In genomic region chr3:88627114-88627513, GRCm38 (mm10) we compare ENCODE assay signal across 17 mouse cellular contexts. TPM values are rescaled to one million over a fixed set of nuclear protein-coding genes. Genes with fewer than 3 reads are reported as not detected.
A peak's percentile ranks its signal among the peaks of the same experiment; 100 is the strongest.
DNase-seq lines count a peak whose midpoint lies in the region; ATAC-seq lines count a peak whose summit lies in the region.
"Had no signal": no experiment of that assay in that cellular context is flagged by ENCODE, and none has a peak within 500 bp of the region (broad histone marks: within the 10 kb centered on the region; RNA-seq: fewer than 3 reads in every experiment).

No protein-coding gene starts in this region.

- no peak overlapping the region for H3K9ac ChIP-seq in hindbrain, embryonic 14.5 days
- 0 out of 2 replicates have a peak overlapping the region, but pooled peaks have one; percentile 34 for H3K9ac ChIP-seq in midbrain, embryonic 13.5 days (replicated peaks)
- H3K9ac ChIP-seq in midbrain, embryonic 11.5 days (ENCODE audit: low read length), result no peak overlapping the region
- no peak overlapping the region for H3K9ac ChIP-seq in embryonic facial prominence, embryonic 15.5 days
- H3K9ac ChIP-seq: lung, embryonic 14.5 days had no signal

- no peak overlapping the region for H3K27ac ChIP-seq in hindbrain, embryonic 14.5 days
- H3K27ac ChIP-seq in hindbrain, embryonic 10.5 days, result no peak overlapping the region
- H3K27ac ChIP-seq in midbrain, embryonic 13.5 days, result no peak overlapping the region
- H3K27ac ChIP-seq in midbrain, embryonic 11.5 days (ENCODE audit: low read depth, low read length), result no peak overlapping the region
- 0 out of 2 replicates have a peak overlapping the region, but pooled peaks have one; percentile 14 for H3K27ac ChIP-seq in embryonic facial prominence, embryonic 15.5 days (replicated peaks)

- H3K4me3 ChIP-seq in hindbrain, embryonic 14.5 days (replicated peaks; ENCODE audit: low read length), result no peak overlapping the region
- no peak overlapping the region for H3K4me3 ChIP-seq in hindbrain, embryonic 10.5 days
- H3K4me3 ChIP-seq in midbrain, embryonic 13.5 days (replicated peaks), result no peak overlapping the region
- H3K4me3 ChIP-seq in midbrain, embryonic 11.5 days (ENCODE audit: low read depth, low read length), result no peak overlapping the region
- no peak overlapping the region for H3K4me3 ChIP-seq in embryonic facial prominence, embryonic 15.5 days (replicated peaks)
- peak overlapping the region; percentile 83 for H3K4me3 ChIP-seq in megakaryocyte, embryonic 14.5 days (replicated peaks)

- no peaks in the 10 kb centered on the region for H3K9me3 ChIP-seq in hindbrain, embryonic 14.5 days (ENCODE audit: control insufficient read depth, low read length)
- H3K9me3 ChIP-seq in hindbrain, embryonic 10.5 days, result no peaks in the 10 kb centered on the region
- H3K9me3 ChIP-seq in midbrain, embryonic 13.5 days, result no peaks in the 10 kb centered on the region
- H3K9me3 ChIP-seq in midbrain, embryonic 11.5 days (ENCODE audit: control insufficient read depth, low read length), result no peaks in the 10 kb centered on the region
- no peaks in the 10 kb centered on the region for H3K9me3 ChIP-seq in embryonic facial prominence, embryonic 15.5 days (replicated peaks)
- H3K9me3 ChIP-seq in megakaryocyte, embryonic 14.5 days, result no peaks in the 10 kb centered on the region

- no peak for ATAC-seq in hindbrain, embryonic 14.5 days (ENCODE audit: low FRiP score)
- no peak for ATAC-seq in midbrain, embryonic 13.5 days
- no peak for ATAC-seq in midbrain, embryonic 11.5 days (ENCODE audit: low FRiP score)
- ATAC-seq in embryonic facial prominence, embryonic 15.5 days (ENCODE audit: insufficient number of reproducible peaks, low FRiP score, low TSS enrichment, low read depth), result no peak
- no peak for ATAC-seq in erythroblast, adult 5-6 weeks (replicated peaks; ENCODE audit: low FRiP score, poor library complexity, severe bottlenecking)
- ATAC-seq: intestine, embryonic 16.5 days had no signal

- H3K27me3 ChIP-seq in hindbrain, embryonic 14.5 days (ENCODE audit: control insufficient read depth, insufficient read depth, low read length), result no peaks in the 10 kb centered on the region
- no peaks in the 10 kb centered on the region for H3K27me3 ChIP-seq in hindbrain, embryonic 10.5 days (ENCODE audit: insufficient read depth, poor library complexity, severe bottlenecking)
- no peaks in the 10 kb centered on the region for H3K27me3 ChIP-seq in midbrain, embryonic 13.5 days
- H3K27me3 ChIP-seq in midbrain, embryonic 11.5 days (ENCODE audit: control insufficient read depth, insufficient read depth, low read length), result no peaks in the 10 kb centered on the region
- H3K27me3 ChIP-seq in embryonic facial prominence, embryonic 15.5 days, result no peaks in the 10 kb centered on the region
- H3K27me3 ChIP-seq in megakaryocyte, embryonic 14.5 days (replicated peaks), result no peaks in the 10 kb centered on the region
- H3K27me3 ChIP-seq: CH12.LX had no signal

- H3K4me1 ChIP-seq in hindbrain, embryonic 14.5 days (replicated peaks; ENCODE audit: control insufficient read depth, insufficient read depth, low read length), result peaks cover 44% of the 10 kb centered on the region
- peaks cover 75% of the 10 kb centered on the region for H3K4me1 ChIP-seq in hindbrain, embryonic 10.5 days (replicated peaks)
- H3K4me1 ChIP-seq in midbrain, embryonic 13.5 days (replicated peaks), result peaks cover 70% of the 10 kb centered on the region
- H3K4me1 ChIP-seq in midbrain, embryonic 11.5 days (ENCODE audit: control insufficient read depth, insufficient read depth, low read length), result peaks cover 24% of the 10 kb centered on the region
- H3K4me1 ChIP-seq in embryonic facial prominence, embryonic 15.5 days, result peaks cover 61% of the 10 kb centered on the region
- H3K4me1 ChIP-seq in megakaryocyte, embryonic 14.5 days, result peaks cover 94% of the 10 kb centered on the region

- peaks cover 56% of the 10 kb centered on the region for H3K36me3 ChIP-seq in hindbrain, embryonic 14.5 days (replicated peaks; ENCODE audit: control insufficient read depth, insufficient read depth)
- H3K36me3 ChIP-seq in hindbrain, embryonic 10.5 days, result peaks cover 75% of the 10 kb centered on the region
- H3K36me3 ChIP-seq in midbrain, embryonic 13.5 days, result peaks cover 48% of the 10 kb centered on the region
- H3K36me3 ChIP-seq in midbrain, embryonic 11.5 days (ENCODE audit: control insufficient read depth, insufficient read depth, low read length), result peaks cover 13% of the 10 kb centered on the region
- H3K36me3 ChIP-seq in embryonic facial prominence, embryonic 15.5 days, result peaks cover 30% of the 10 kb centered on the region
- H3K36me3 ChIP-seq in megakaryocyte, embryonic 14.5 days (replicated peaks; ENCODE audit: low read length), result peaks cover 69% of the 10 kb centered on the region

- no peak for DNase-seq in hindbrain, embryonic 14.5 days (ENCODE audit: low spot score)
- no peak for DNase-seq in hindbrain, embryonic 10.5 days (ENCODE audit: low spot score)
- DNase-seq in midbrain, embryonic 11.5 days (ENCODE audit: low spot score, missing footprints), result no peak
- DNase-seq in thymus, postnatal 36 days, result no peak
- DNase-seq: cerebellum, adult 8-10 months; lung, embryonic 14.5 days; right cerebral cortex, postnatal 14 days had no signal

- H3K4me2 ChIP-seq in hindbrain, embryonic 14.5 days (replicated peaks), result 0 out of 2 replicates have a peak overlapping the region, but pooled peaks have one; percentile 17
- no peak overlapping the region for H3K4me2 ChIP-seq in midbrain, embryonic 13.5 days (replicated peaks)
- no peak overlapping the region for H3K4me2 ChIP-seq in midbrain, embryonic 11.5 days
- no peak overlapping the region for H3K4me2 ChIP-seq in embryonic facial prominence, embryonic 15.5 days (replicated peaks)

- 71% methylated on average over 4 of the region's 4 CpGs for WGBS in hindbrain, embryonic 14.5 days
- WGBS in hindbrain, embryonic 10.5 days, result 71% methylated on average over 4 of the region's 4 CpGs
- 62% methylated on average over 4 of the region's 4 CpGs for WGBS in midbrain, embryonic 13.5 days
- 71% methylated on average over 4 of the region's 4 CpGs for WGBS in midbrain, embryonic 11.5 days
- 68% methylated on average over 4 of the region's 4 CpGs for WGBS in embryonic facial prominence, embryonic 15.5 days

RNA-seq across cellular contexts. Expression of gene Arhgef2, which starts 21.3 kb away (rescaled TPM):
- polyA plus RNA-seq in hindbrain, embryonic 14.5 days (2014; fragmentation: Nextera tagmentation; extraction: Ambion mirVana), result 96.0 and 115 TPM in 2 replicates
- 111 and 123 TPM in 2 replicates for polyA plus RNA-seq in hindbrain, embryonic 10.5 days (2016; fragmentation: Nextera tagmentation; extraction: Ambion mirVana)
- 163 and 175 TPM in 2 replicates for polyA plus RNA-seq in midbrain, embryonic 13.5 days (2015; fragmentation: Nextera tagmentation; extraction: Ambion mirVana)
- polyA plus RNA-seq in midbrain, embryonic 11.5 days (2014; fragmentation: Nextera tagmentation; extraction: Ambion mirVana), result 99.0 and 117 TPM in 2 replicates
- 96.6 and 97.9 TPM in 2 replicates for polyA plus RNA-seq in embryonic facial prominence, embryonic 15.5 days (2015; fragmentation: Nextera tagmentation; extraction: Ambion mirVana)
- polyA plus RNA-seq in megakaryocyte, embryonic 14.5 days (2012; ENCODE audit: insufficient read depth, low replicate concordance), result 302 and 446 TPM in 2 replicates
- 15.2 and 20.5 TPM in 2 replicates for total RNA-seq in erythroblast, adult 5-6 weeks (2015; ENCODE audit: low replicate concordance)
- 16.7 and 18.1 TPM in 2 replicates for total RNA-seq in erythroblast, adult 5-6 weeks (2017; ENCODE audit: low replicate concordance)

RNA-seq across cellular contexts. Expression of gene Rxfp4, which starts 25.8 kb away (rescaled TPM):
- not detected in 2 replicates for polyA plus RNA-seq in hindbrain, embryonic 14.5 days (2014; fragmentation: Nextera tagmentation; extraction: Ambion mirVana)
- not detected in 2 replicates for polyA plus RNA-seq in hindbrain, embryonic 10.5 days (2016; fragmentation: Nextera tagmentation; extraction: Ambion mirVana)
- polyA plus RNA-seq in midbrain, embryonic 13.5 days (2015; fragmentation: Nextera tagmentation; extraction: Ambion mirVana), result not detected in 2 replicates
- polyA plus RNA-seq in midbrain, embryonic 11.5 days (2014; fragmentation: Nextera tagmentation; extraction: Ambion mirVana), result 0.14 TPM in 1 of 2 replicates, not detected in the other
- polyA plus RNA-seq in embryonic facial prominence, embryonic 15.5 days (2015; fragmentation: Nextera tagmentation; extraction: Ambion mirVana), result not detected in 2 replicates
- not detected in 2 replicates for polyA plus RNA-seq in megakaryocyte, embryonic 14.5 days (2012; ENCODE audit: insufficient read depth, low replicate concordance)
- not detected in 2 replicates for total RNA-seq in erythroblast, adult 5-6 weeks (2015; ENCODE audit: low replicate concordance)
- not detected in 2 replicates for total RNA-seq in erythroblast, adult 5-6 weeks (2017; ENCODE audit: low replicate concordance)
- total RNA-seq: adrenal gland, postnatal 4 days; CH12.LX; left cerebral cortex, adult 8-10 months had no signal
- polyA plus RNA-seq: heart, embryonic 14.5 days; intestine, embryonic 16.5 days; lung, embryonic 14.5 days; neural tube, embryonic 11.5 days had no signal

RNA-seq across cellular contexts. Expression of gene Ssr2, which starts 51.4 kb away (rescaled TPM):
- polyA plus RNA-seq in hindbrain, embryonic 14.5 days (2014; fragmentation: Nextera tagmentation; extraction: Ambion mirVana), result 117 and 129 TPM in 2 replicates
- polyA plus RNA-seq in hindbrain, embryonic 10.5 days (2016; fragmentation: Nextera tagmentation; extraction: Ambion mirVana), result 207 and 220 TPM in 2 replicates
- polyA plus RNA-seq in midbrain, embryonic 13.5 days (2015; fragmentation: Nextera tagmentation; extraction: Ambion mirVana), result 142 and 148 TPM in 2 replicates
- polyA plus RNA-seq in midbrain, embryonic 11.5 days (2014; fragmentation: Nextera tagmentation; extraction: Ambion mirVana), result 154 and 157 TPM in 2 replicates
- 339 and 341 TPM in 2 replicates for polyA plus RNA-seq in embryonic facial prominence, embryonic 15.5 days (2015; fragmentation: Nextera tagmentation; extraction: Ambion mirVana)
- 111 and 307 TPM in 2 replicates for polyA plus RNA-seq in megakaryocyte, embryonic 14.5 days (2012; ENCODE audit: insufficient read depth, low replicate concordance)
- 80.3 and 91.8 TPM in 2 replicates for total RNA-seq in erythroblast, adult 5-6 weeks (2015; ENCODE audit: low replicate concordance)
- 24.3 and 35.9 TPM in 2 replicates for total RNA-seq in erythroblast, adult 5-6 weeks (2017; ENCODE audit: low replicate concordance)

RNA-seq across cellular contexts. Expression of gene Khdc4, which starts 58.5 kb away (rescaled TPM):
- polyA plus RNA-seq in hindbrain, embryonic 14.5 days (2014; fragmentation: Nextera tagmentation; extraction: Ambion mirVana), result 79.3 and 86.7 TPM in 2 replicates
- polyA plus RNA-seq in hindbrain, embryonic 10.5 days (2016; fragmentation: Nextera tagmentation; extraction: Ambion mirVana), result 99.6 and 102 TPM in 2 replicates
- polyA plus RNA-seq in midbrain, embryonic 13.5 days (2015; fragmentation: Nextera tagmentation; extraction: Ambion mirVana), result 102 and 105 TPM in 2 replicates
- 107 and 109 TPM in 2 replicates for polyA plus RNA-seq in midbrain, embryonic 11.5 days (2014; fragmentation: Nextera tagmentation; extraction: Ambion mirVana)
- 78.6 and 91.4 TPM in 2 replicates for polyA plus RNA-seq in embryonic facial prominence, embryonic 15.5 days (2015; fragmentation: Nextera tagmentation; extraction: Ambion mirVana)
- polyA plus RNA-seq in megakaryocyte, embryonic 14.5 days (2012; ENCODE audit: insufficient read depth, low replicate concordance), result 5.5 and 6.0 TPM in 2 replicates
- total RNA-seq in erythroblast, adult 5-6 weeks (2015; ENCODE audit: low replicate concordance), result 25.0 and 29.5 TPM in 2 replicates
- total RNA-seq in erythroblast, adult 5-6 weeks (2017; ENCODE audit: low replicate concordance), result 19.9 and 23.4 TPM in 2 replicates
